Mouse (Mus musculus): ENCODE measurements around the gene Cog3. TPM values are rescaled to one million over a fixed set of nuclear protein-coding genes. Genes with fewer than 3 reads are reported as not detected.

Gene Cog3
- polyA plus RNA-seq, 1 experiment from 2014 or later, result 25.4 TPM

Other genes with a start within 250 kb of the Cog3 start
- gene Spert, start 161.4 kb downstream of the Cog3 start, polyA plus RNA-seq (2014; fragmentation: Nextera tagmentation; extraction: Ambion mirVana), result not detected in 2 replicates
- gene Erich6b, start 112.3 kb downstream of the Cog3 start, polyA plus RNA-seq (2014; fragmentation: Nextera tagmentation; extraction: Ambion mirVana), result not detected in 2 replicates
- 13.4 and 15.6 TPM in 2 replicates for gene Slc25a30, start 32.5 kb upstream of the Cog3 start, polyA plus RNA-seq (2014; fragmentation: Nextera tagmentation; extraction: Ambion mirVana)
- gene Tpt1, start 90.6 kb upstream of the Cog3 start, polyA plus RNA-seq (2014; fragmentation: Nextera tagmentation; extraction: Ambion mirVana), result 851 and 883 TPM in 2 replicates
- 10.0 and 10.9 TPM in 2 replicates for gene Kctd4, start 200.5 kb upstream of the Cog3 start, polyA plus RNA-seq (2014; fragmentation: Nextera tagmentation; extraction: Ambion mirVana)

Data from midbrain, embryonic 14.5 days (tissue).